Mouse (Mus musculus): ENCODE measurements at regions not wholly inside any gene's neighbourhood (a gene's known extent, or its start where the extent isn't known, plus 50 kb on each side); places are given as distances from the start of the nearest gene placed in this dataset.

DNA sequence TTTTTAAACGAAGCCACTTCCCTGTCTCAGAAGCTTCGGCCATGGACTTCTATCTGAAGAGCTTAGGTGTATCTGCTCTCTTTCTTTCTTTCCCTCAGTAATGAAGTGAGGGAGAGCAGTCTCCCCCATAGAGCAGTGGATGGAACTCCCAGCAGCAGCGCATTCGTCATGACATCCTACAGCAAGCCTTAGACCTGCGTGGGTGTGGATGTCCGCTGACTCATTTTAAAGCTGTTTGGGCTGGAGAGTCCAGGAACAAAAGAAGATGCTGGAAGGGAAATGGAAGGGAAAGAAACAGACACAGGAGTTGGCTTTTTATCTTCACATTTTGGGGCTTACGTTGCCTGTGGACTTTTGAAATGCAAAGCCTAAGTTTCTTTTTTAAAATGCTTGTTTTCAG, 190.3 kb upstream of the Arhgap24 start:
- DNase-seq = no peak

DNA sequence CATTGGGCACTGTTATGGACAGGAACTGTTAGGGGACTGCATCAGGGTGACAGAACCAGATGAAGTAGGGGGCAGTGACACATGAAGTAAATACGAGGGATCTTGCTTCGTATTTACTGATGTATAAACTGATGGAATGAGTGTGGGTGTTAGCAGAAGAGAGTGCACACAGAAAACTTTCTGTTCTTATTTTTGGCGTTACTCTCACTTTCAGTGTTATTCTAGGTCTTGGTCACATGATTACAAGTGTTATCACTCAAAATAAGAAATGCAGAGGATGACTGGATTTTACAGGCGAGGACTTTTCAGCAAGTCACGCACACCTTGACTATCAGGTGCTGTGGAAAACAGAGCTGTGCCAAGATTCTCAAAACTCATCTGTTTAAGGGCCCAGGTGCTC, 185.6 kb upstream of the Arhgap24 start:
- DNase-seq = no peak

DNA sequence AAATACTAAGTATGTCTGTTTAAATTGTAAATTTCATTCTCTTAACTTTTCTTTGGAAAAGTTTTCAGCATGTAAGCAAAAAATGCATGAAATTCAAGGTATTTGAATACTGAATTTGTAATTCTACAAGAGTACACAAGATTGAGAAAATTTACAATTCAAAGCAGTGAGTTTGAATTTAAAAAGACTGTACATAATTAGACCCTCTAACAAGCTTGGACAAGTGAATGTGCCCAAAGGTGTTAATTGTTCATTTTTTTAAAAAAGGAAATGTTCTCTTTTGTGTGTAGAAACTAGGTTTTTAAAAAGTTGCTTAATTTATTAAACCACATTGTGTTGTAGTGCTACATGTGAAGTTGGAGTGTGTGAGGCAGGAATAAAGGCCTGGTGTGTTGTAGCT, 174.9 kb upstream of the Arhgap24 start:
- no peak for DNase-seq

DNA sequence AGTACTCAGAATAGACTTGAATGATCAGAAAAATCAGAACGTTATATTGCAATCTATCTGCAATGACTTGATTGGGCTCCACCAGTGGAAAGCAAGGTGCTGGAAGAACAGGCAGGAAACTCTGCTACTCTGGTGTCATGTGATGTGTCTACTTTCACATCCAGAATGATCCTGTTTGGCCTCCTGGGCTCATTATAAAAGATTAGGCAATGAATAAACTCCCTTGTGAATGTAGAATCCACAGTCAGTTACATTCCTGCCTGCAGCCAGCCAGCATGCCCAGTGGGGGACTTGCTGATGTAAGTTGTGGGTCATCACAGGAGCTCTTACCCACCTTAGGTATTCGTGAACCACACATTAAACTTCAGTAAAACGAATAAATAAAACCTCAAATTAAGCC, 174.5 kb upstream of the Arhgap24 start:
- no peak for DNase-seq

DNA sequence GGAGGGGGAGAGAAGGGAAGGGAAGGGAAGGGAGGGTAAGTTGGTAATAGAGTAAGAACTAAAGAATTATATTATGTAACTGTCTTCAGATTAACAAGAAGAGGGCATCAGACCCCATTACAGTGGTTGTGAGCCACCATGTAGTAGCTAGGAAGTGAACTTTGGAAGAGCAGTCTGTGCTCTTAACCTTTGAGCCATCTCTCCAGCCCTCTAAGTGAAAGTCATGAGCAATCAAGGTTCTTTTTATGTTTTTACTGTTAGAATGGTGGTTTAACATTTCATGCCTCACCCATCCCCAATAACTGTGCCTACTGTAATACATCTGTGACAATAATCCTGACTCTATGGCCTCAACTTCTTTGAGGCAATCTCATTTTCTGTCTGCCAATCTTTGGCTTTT, 169.6 kb upstream of the Arhgap24 start:
- no peak for DNase-seq

DNA sequence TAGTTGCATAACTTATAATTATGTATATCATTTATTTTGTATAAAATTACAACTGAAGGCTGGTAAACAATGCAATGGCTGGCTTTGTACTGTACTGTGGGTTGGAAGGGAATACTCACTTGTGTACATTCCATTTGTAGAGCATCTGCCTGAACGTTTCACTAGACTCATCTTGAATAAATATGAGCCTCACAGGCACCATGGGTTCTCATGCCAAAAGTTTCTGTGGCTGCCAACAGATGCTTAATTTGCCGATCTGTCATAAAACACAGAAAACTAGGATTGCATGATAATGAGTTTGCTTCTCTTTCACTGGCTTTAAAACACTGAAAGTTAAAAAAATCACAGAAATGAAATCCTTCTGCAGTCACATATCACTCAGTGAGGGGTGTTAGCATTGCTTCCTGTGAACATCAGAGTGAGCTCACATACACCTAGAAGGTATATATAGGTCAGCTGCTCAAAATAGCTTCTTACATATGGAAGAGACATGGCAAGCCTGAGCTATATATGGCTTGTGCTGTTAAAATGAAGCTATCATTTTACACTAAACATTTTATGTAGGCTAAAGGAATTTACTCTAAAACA, 152.9 kb upstream of the Arhgap24 start:
- peak; percentile 11 for DNase-seq

DNA sequence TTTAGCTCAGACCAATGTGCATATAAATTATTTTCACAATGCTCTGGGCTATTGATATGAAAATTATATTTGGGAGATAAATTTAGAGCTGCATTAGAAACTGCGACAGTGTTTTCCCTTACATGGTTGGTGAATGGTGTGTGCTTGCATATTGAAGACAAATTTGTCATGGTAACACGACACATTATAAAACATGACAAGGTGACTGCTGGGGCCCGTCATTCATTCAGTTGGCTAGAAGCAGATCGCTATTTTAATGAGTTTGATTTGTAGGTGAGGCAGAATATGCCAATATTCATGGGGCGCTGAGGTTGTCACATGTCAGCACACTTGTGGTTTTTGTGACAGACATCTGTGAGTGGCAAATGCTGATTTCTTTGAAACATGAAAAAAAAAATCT, 147.3 kb upstream of the Arhgap24 start:
- no peak for DNase-seq

DNA sequence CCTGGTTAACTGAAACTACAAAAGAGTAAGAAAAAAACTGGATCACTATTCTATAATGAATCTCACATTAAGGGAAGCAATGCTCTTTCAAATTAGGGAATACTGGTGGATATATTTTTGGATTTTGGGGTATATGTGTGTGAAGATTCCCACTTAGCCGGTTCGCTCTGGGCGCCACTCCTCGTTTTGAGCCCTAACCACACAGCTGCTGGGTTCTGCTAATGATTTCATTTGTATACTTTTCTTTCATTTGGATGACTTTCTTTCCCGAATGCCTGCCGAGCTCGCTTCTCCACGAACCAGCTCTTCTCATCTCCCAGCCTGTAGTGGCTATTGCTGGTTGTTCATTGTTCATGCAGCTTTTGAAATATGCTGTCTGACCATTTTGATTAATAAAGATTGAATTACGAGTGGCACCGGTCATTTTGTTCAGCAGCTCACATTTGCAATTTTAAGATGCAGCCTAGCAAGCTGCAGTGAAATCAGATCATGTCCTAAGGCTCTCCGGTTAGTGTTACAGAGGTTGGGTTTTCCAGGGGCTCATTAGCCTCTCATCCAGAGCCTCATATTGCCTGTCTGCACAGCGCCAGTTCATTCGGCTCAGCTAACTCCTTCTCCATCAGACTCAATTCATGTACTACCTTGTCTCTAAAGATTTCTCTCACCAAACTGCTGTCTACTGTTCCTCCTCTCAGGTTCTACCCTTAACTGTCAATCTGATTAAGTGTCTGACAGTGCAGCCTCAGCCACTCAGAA, 146.6 kb upstream of the Arhgap24 start:
- DNase-seq = no peak

DNA sequence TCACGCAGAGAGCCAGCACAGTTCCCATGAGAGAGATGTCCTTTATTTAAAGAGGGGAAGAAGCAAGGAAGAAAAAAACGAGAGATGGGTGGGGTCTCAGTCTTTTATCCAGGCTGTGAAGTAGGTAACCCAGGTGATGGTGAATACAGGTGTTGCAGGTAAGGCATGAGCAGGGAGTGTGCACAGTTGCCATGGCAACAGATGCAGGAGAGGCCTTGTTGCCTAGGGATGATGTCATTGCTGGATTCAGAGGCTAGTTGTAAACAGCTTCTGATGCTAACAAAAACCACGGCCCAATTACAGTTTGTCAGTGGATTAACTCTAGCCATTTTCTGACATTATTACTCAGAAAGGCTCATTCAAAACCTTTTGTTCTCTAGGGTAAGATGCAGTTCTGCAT, 114.7 kb upstream of the Arhgap24 start:
- DNase-seq = no peak

DNA sequence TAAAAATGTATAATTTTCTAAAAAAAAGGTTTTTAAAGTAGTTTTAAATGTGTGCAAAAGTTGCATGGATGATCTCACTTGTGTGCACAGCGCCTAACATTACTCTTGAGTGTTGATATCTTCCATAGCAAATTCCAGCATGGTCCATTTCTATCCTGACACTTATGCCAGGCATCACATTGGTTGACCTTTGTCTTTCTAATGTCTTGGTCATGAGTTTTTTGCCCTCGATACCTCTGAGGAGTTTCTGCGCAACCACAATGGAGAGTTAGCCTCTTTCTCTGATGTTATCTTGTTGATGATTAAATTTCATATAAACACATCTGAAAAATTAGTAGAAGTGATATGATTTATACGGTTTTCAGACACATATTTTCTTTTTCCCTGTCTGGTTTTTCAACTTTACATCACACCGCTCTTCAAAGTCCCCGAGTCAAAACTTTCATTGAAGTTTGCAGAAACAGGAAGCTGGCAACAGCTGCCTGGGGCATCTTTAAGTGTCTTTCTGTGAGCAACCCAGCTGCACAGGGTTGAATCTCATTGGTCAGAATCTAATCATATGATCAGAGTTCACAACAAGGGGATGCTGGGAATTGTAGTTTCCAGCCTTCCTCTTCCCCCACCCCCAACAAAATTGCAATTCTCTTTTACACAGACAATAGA, 107.8 kb upstream of the Arhgap24 start:
- DNase-seq = no peak

DNA sequence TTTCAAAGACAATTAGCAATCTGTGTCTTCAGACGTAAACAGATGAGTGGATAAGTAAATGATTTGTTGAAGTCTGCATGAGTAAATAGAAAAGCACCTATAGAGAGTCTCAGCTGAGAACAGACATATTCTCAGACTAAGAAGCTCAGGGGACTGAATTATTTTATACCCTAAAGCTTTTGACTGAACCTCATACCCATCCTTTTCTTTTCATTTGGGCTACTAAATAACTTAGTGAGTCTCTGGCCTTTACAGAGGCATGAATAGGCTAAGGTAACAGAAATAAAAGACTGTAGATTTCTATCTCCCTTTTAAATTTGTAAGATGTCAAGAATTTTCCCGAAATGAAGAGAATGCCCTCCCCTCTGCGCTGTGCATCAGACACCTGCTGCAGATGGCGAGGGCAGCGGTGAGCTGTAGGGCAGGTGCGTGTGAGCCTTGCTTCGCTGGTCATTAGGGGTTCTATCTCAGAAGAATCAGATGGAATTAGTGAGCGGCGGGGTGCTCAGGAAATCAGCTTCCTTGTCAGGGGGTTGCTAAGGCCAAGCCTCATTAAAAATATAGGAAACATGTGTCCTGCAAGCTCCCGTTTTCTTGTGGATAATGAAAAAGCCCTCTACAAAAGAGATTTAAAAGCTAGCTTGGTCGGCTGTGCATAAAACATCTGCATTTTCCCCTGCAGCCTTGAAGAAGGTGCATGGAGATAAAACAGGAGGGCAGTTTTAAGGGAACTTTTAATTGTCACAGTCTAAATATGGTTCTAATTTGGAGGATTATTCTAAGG, 107.0 kb upstream of the Arhgap24 start:
- no peak for DNase-seq

DNA sequence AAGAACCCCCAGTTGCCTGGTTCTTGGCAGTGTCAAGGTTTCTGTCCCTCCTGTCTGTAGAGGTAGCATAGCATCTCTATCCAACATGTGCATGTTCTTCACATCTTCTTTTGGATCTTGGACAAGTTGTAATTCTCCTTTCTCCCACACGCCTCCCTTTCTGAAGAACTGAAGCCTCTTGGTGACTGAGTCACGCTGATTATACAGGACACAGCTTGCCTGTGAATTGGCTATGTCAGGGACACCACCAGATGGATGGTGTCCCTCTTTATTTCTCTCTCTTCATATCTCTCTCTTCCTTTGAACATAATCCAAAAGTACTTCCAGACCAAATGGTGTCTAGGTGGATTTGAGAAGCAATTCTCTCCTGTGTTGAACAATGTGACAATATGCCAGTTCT, 105.9 kb upstream of the Arhgap24 start:
- no peak for DNase-seq

DNA sequence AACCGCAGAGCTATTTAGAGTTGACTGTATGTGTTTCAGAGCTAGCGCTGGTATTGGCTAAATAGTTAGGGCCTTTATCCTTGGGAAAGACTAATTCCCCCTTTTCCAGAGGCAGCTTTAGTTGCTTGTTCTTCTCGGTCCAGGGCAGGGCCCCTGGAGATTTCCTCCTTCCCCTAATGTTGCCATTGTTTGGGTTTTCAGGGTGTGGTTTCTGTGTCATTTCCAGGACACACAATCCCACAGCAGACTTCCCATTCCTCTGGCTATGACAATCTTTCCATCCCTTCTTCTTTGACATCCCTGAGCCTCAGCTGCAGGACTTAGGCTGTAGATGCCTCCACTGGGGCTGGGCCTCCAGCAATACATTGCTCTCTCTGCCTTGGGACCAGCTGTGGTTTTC, 87.2 kb upstream of the Arhgap24 start:
- DNase-seq = no peak

DNA sequence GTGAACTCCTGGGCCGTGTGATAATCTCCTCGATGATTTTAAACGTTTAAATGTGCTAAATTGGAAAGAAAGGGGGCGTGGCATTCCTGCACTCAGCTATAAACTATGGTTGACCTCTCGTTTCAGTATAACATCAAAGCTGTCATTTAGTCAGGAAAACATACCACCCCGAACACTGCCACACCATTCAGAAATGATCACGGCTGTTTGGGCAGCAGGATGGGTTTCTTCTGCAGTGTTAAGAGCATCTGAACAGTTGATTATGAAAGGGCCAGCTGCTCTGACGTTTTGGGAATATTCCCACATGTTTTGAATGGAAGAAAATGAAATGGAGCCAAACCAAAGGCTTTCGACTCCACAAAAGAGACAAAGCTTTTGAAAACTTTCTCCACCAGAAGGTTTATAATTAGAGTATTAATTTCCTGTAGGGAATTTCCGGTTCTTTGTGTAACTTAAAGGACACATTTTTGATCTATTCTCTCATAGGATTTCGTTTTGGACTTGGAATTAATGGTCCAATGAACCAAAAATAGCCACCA, 85.5 kb upstream of the Arhgap24 start:
- DNase-seq = no peak

DNA sequence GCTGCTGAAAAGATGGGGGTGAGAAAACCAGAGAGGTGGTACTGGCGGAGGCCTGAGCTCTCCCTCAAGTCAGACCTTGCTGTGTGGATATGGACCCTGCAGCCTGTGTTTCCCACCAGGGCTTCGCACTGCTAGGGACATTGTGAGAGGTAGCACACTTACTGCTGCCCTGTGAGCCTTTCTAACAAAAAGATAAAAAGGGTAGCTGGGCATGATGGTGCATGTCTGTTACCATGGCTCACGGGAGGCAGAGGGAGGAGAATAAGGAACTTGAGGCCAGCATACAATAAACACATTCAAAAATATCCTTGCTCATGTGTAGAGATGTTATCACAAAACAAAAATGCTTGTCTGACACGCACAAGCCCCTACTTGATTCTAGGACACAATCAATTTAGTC, 82.2 kb upstream of the Arhgap24 start:
- no peak for DNase-seq

DNA sequence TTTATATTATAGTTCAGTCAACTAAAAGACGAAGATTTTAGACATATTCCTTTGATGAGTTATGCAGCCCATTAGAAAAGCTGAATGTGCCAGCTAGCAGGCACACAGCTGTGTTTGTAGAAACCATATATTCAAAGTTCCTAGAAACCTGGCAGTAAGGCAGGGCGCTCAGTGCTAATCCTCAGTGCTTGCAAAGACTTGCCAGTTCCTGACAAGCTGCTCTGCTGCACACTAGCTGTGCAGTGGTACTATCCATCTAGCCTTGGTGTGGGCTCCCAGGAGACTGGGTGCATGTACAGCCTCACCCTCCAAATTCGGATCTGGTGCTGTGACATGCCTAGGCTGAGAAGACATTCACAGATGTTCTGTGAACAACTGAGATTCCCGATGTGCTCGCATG, 63.5 kb upstream of the Arhgap24 start:
- no peak for DNase-seq

DNA sequence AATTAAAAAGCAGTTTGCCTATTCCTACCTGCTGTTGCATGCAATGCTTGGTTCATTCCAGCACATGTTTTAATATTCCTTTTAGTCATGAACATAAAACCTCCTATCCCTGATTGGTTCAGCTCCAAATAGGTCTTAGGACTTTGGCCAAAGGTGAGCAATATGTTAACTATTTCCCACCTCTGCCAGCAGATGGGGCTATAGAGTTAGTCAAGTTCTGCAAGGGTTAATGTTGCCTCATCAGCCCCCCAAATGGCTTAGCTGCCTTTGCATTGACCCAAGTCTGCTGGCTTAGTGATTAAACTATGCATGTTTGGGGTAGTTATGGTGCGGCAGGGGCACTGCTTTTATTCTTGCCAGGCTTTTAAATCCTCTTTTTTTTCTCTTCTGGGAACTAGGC, 62.1 kb upstream of the Arhgap24 start:
- no peak for DNase-seq

DNA sequence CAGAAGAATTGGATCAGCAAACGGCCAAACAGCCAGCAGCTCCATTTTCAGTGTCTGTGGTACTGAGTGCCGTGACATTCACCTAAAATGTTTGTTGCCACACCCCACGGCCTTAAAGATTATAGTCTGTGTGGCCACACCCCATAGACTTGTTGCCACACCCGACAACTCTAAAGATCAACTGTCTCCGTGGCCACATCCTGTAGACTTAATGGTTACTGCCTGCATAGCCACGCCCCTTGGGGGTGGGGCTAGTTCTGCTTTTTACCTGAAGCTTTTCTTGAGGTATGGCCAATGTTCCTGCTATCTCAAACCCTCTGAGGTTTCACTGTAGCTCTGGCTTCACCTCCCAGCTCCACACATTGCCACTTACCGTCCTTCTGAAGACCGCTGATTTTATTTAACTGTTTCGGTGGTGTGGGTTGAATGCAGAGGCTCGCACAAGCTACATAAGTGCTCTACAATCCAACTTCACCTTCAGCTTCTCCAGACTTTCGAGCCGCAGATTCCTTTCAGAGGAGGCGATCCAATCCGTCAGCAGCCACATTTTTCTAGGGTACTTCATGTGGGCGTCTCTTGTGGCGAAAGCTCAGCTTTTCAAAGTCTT, 56.5 kb upstream of the Arhgap24 start:
- no peak for DNase-seq

DNA sequence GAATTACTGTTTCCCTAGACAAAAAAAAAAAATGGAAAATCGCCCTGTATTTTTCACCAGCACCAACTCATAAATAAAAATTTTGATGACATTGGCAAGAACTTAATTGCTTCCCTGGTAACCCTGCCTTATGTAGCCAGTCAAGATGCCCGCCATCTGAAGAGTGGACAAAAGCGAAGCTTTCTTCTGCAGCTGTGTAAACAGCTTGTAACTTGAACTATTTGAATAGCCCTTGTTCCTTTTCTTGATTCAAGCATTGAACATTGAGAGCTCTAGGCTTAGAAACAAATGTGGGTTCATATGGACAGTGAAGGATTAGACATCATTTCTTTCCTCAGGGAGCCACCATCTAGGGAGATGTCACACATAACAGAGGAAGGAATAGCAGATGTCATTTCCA, 52.9 kb upstream of the Arhgap24 start:
- no peak for DNase-seq
